Mouse (Mus musculus): Measurements from ENCODE around the gene Pbp2.

The Pbp2 gene

GRCm38 (mm10) chr6:135302421-135303125, 7.6 kb downstream of the Pbp2 start:
- DNase-seq (ENCODE audit: low spot score in 2 of 2): no peak

- DNase-seq (ENCODE audit: low spot score in 2 of 2): no peak
Observed at GRCm38 (mm10) chr6:135300469-135300868, 9.7 kb downstream of the Pbp2 start.

GRCm38 (mm10) chr6:135299024-135299550, 11.1 kb downstream of the Pbp2 start:
- DNase-seq (ENCODE audit: low spot score in 2 of 2): no peak

DNA sequence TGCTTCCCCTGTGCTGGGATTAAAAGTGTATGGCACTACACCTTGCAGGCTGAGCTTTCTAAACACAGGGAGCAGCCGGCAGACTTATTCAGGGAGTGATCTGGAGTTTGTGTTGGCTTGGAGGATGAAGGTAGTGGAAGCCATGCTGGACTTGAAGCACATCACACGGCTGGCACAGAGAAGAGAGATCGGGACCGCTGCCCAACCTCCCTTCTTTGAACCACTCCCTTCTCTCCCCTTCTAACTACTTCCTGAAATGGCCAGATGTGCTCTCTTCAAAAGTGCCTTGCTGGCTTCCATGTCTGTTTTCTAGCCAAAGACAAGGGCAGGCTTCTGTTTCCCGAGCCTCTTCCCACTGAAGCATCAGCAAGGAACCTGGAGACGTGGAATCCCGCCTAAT, 12.6 kb downstream of the Pbp2 start:
- no peak for DNase-seq (ENCODE audit: low spot score in 2 of 2)

DNA sequence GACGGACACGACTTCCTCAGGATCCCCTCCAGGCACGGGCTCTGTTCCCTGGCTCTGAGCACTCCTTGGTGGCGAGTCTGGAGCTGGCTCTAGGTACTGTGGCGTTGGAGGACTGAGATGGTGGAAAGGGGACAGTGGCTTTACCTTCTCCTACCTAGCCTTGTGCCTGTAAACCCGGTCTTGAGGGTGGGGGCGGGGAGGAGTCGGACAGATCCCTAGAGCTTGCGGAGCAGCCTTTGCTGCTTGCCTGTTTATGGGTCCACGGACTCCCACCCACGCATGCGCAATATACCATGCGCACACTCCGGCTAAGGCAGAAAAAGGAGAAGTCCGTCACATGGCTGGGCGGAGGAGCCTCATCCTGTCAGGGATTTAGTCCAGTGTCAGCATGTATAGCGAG, 13.9 kb downstream of the Pbp2 start:
- DNase-seq (ENCODE audit: low spot score in 2 of 2): no peak

DNA sequence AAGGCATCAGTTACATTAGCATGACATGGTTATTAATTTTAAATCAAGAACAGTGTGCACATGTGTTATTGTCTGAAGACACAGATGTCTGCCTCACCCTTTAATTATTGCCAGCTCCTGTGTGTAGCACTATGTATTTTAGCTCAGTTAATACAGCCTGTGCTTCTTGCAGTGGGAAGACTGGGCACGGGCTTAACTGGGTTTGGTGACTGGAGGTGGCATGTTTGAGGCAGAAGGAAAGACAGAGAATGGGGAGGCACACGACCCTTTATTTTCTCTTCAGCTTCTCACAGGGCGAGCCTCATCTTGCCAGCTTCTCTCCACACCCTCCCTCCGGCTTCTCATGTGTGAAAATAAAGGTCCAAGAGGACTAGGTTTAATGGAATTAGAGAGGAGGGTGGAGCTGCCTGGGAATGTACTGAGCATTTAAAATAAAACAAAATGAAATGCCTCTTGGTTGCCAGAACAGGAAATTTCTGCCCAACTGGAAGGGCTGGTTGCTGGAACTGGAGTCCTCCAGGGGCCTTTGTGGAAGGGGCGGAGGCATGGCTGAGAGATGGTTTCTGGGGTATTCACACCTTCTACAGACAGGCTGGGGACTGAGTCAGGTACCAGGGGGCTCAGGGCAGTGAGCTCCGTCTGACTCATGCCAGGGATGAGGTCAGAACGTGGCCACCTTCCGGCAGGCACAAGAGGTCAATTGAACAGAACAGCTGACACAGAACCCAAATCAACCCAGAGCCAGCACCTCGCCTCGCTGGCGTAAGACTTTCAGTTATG, 14.9 kb downstream of the Pbp2 start:
- no peak for DNase-seq (ENCODE audit: low spot score in 2 of 2)

DNA sequence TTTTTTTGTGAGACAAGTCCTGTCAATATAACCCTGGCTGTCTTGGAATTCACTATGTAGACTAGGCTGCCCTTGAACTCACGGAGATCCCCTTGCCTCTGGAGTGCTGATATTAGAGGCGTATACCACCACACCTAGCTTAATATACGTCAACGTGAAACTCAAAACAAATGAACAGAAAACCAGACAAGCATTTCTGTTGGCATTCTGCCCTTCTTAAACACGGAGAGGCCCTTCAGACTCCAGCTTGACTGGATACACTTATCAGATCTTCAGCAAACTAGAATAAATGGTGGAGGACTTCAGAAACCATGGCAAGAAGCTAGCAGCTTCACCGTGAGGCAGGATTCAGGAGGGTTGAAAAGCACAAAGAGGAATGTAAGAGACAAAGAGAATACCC, 16.1 kb downstream of the Pbp2 start:
- DNase-seq (ENCODE audit: low spot score in 2 of 2): no peak

DNA sequence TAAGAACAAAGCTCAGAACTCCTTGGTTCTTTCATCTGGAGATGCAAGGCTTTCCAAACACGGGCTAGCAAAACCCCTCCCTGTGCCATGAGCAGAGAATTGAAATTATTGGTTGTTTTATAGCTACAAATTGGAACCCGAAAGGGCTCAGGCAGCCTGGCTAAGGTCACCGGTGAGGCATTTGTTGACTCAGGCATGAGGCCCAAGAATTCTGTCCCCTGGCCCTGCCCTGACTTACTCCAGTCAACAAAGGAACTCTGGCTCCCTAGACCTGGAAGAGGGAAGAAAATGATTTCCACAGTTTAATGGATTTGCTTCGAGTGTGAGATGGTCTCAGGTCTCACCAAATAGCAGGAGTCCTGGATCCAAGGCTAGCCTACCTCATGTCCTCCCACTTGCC, 17.8 kb downstream of the Pbp2 start:
- DNase-seq (ENCODE audit: low spot score in 2 of 2): no peak

DNA sequence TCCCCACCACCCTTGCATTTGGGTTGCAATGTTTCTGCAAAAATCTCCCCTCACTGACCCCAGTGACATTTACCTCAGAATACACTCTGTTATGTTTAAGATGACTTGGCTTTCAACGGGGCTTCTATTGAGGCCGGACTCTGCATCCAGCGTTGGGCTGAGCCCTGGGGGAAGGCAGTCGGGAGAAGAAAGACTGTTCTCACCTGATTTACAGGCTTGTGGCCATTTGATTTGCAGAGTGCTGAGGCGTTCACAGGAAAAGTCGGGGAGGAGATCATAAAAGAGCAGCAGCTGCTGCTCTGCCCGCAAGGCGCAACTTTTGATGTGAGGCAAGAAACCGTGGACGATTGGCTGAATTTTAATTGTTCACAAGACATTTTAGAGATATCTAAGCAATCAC, 30.3 kb downstream of the Pbp2 start:
- DNase-seq (ENCODE audit: low spot score in 2 of 2): no peak

DNA sequence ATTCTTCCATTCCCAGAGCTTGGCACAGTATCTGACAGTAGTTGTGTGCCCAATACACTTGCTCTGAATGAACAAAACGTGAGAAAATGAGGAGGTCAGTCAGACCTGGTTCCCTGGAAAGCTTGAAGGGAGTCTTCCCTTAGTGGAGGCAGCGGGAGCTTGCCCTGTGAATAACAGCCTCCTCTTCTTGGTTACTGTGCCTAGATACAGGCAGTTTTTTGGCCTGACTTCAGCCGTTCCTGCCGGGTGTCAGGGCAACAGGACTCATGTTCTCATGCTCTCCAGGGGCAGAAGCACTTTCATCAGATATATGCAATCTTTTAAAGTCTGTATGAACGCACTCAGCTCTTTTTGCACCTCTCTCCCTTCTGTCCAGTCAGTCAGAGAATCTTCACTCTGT, 30.9 kb downstream of the Pbp2 start:
- DNase-seq (ENCODE audit: low spot score in 2 of 2): peak in 1 of 2 experiments; percentile 14

- DNase-seq (ENCODE audit: low spot score in 2 of 2): no peak
Observed at GRCm38 (mm10) chr6:135278302-135278701, 31.9 kb downstream of the Pbp2 start.

GRCm38 (mm10) chr6:135276474-135277295, 33.5 kb downstream of the Pbp2 start:
- no peak for DNase-seq (ENCODE audit: low spot score in 2 of 2)

- DNase-seq (ENCODE audit: low spot score in 2 of 2): peak in 1 of 2 experiments; percentile 24
Observed at GRCm38 (mm10) chr6:135275231-135275630, 35.0 kb downstream of the Pbp2 start.

- no peak for DNase-seq (ENCODE audit: low spot score in 2 of 2)
Observed at GRCm38 (mm10) chr6:135273066-135273465, 37.1 kb downstream of the Pbp2 start.

DNA sequence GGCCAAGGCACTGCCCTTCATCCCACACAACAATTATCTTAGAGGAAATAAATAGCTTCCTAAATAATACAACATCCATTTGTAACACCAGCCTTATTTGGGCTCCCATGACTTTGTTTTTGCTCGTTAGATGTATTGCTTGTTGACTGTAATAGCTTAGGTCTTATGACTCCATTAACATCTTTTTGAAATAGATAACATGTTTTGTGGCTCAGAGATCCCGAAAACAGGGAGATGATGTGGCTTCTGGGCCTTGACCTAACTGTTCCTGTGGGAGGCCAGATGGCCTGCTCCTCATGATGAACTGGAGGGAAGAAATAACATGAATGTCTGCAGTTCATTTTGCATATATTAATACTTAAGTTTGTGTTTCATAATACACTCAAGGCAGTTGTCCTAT, 38.4 kb downstream of the Pbp2 start:
- no peak for DNase-seq (ENCODE audit: low spot score in 2 of 2)

DNA sequence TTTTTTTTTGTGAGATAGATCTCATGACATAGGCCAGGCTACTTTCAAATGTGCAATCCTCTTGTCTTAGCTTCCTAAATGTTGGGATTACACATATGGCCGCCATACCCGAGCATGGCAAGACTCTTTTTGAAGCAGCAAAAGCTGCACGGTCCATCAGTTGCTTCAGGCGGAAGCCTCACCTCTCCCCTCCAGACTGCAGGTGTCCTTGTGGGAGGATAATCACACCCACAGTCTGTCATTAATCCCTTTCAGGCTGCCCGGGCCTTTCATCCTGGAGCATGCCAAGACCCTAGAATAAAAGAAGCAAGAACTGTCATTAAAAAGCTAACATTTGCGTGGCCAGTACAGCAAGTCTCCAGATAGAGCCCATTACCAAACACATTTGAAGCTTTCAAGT, 40.6 kb downstream of the Pbp2 start:
- no peak for DNase-seq (ENCODE audit: low spot score in 2 of 2)

- no peak for DNase-seq (ENCODE audit: low spot score in 2 of 2)
Observed at GRCm38 (mm10) chr6:135268392-135268791, 41.8 kb downstream of the Pbp2 start.

- DNase-seq (ENCODE audit: low spot score in 2 of 2): no peak
Observed at GRCm38 (mm10) chr6:135267221-135267620, 43.0 kb downstream of the Pbp2 start.

GRCm38 (mm10) chr6:135266056-135266455, 44.1 kb downstream of the Pbp2 start:
- no peak for DNase-seq (ENCODE audit: low spot score in 2 of 2)

- no peak for DNase-seq (ENCODE audit: low spot score in 2 of 2)
Observed at GRCm38 (mm10) chr6:135264136-135264535, 46.1 kb downstream of the Pbp2 start.

DNA sequence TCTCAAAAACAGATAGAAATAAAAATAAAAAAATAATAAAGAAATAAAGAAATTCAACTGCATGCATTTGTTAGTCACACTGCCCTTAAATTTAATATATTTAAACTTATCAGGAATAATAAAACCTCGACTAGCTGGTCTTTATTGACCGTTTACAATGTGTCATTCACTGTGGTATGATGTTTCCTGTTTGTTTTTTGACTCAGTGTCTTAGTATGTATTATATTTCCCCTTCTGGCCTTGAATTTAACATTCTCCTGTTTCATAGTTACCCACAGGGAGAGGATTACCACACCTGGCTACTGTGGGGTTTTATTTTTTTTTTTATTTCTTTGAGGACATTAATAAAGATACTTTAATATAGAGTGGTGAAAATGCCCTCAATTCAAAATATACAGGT, 47.6 kb downstream of the Pbp2 start:
- DNase-seq (ENCODE audit: low spot score in 2 of 2): no peak

DNA sequence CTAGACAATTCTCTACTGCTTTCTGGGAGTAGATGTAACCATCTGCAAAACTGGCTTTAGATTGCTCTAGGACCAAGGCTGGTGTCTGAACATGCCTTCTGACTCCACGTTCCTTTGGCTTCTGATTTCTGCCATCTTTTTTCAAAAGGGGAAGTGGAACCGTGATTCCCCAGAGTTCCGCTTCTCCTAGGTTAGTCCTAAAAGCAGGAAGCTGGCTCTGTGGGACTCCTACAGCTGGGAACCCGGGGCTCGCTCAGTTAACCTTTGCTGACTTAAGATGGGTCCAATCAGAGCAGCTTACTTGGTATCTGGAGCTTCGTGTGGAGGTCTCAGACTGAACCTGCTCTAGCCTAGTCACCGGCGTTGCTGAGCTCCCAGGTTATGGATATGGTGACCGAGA, 49.1 kb downstream of the Pbp2 start:
- DNase-seq (ENCODE audit: low spot score in 2 of 2): no peak

Measured in cerebellum, postnatal 4 days (tissue).